Mouse (Mus musculus) layer of hippocampus, postnatal 36 days (tissue): ENCODE data around the gene Gabbr1. TPM values are rescaled to one million over a fixed set of nuclear protein-coding genes. Genes with fewer than 3 reads are reported as not detected.
A peak's percentile ranks its signal among the peaks of the same experiment; 100 is the strongest.
"Not testable (repeated sequence)": the region's sequence is repeated elsewhere in the genome, so short reads cannot be mapped to it uniquely, and the experiment has no call there.

Experiments
- DNase-seq, 2 experiments: peaks; one replicate each; pipeline ENCODE4 v3.0.0; 2022
- total RNA-seq, 2 experiments: library from RNA; stranded (reverse); gene quantifications; 2 replicates each; pipeline ENCODE4 v1.2.3; 2021

Gabbr1 gene
- total RNA-seq: 100 to 1,000 TPM; 688 to 703 TPM

GRCm38 (mm10) chr17:37045611-37046311 is at the start of gene Gabbr1:
Gabbr1 (plus strand) TSS chr17:37045966.
- peak; percentile 81 to 83 for DNase-seq

DNA sequence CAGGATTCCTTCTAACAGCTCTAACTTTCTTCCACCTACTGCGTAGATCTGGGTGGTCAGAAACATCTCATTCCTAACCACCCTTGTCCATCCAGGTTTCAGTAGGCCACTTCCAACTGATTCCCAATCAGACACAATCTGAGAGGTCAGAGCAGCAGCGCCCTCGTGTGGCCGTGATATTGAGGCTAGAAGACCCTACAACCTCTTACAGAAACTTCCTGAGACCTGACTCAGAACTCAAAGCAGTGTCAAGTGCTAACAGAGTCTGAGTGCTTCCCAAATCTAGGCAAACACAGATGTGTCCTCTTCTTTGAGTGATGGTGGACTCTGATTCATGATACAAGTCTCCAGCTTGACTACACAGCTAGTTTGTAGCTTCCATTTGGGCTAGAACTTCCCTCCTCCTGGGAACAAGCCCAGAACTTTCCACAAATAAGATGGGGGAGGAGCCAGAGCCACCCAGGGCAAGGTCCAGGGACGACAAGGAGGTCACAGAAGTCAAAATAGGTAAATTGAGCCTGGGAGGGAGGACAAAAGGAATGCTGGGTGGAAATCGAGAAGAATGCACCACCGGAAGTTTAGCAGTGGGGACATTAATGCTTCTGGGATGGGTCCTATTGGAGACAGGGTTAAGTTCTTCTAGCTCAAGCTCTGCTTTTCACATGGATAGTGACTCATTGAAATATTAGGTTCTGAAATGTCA is 48.6 kb upstream of the Gabbr1 start:
- DNase-seq: peak; percentile 66 to 72

GRCm38 (mm10) chr17:36998477-36998876 is 47.3 kb upstream of the Gabbr1 start:
- DNase-seq: no peak

- DNase-seq: no peak
These were observed 44.9 kb upstream of the Gabbr1 start, which contains the start of gene Zfp57 for GRCm38 (mm10) chr17:37000863-37001262. Zfp57 (plus strand) TSS chr17:37001163.

- peak; percentile 18 to 26 for DNase-seq
These were observed 43.1 kb upstream of the Gabbr1 start for GRCm38 (mm10) chr17:37002364-37003330.

DNA sequence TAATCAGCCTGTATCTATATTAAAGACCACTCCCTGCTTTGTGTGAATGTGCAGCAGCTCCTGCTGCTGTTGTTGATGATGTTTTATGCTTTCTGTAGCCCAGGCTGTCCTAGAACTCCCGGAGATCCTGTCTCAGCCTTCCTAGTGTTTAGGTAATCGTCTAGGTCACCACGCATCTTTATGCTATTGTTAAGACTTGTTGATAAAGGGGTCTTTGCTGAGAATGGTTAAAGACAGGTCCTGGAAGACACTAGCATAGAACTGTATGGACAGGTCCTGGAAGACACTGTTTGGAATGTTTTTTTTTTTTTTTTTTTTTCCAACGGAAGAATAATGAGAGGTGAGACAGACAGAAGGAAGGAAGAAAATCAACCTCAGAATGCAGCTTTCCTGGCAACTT is 42.4 kb upstream of the Gabbr1 start:
- no peak for DNase-seq

DNA sequence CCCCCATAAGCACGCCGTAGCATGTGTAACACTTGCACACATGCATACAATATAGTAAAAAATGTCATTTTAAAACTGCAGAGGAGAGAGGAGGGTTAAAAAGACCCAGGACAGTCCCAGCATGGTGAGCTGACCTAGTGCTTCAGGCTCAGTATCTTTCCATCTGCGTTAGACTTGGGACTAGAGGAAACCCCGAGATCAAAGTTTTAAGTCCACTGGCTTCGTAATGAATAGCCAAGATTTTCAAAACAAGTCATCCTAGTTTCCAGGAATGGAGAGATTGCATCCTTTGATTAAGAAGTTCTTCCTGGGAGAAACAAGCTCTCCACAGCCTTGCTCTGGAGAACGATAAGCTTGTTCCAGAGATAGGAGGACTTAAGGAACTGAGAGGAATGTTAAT is 37.6 kb upstream of the Gabbr1 start:
- DNase-seq: no peak

DNA sequence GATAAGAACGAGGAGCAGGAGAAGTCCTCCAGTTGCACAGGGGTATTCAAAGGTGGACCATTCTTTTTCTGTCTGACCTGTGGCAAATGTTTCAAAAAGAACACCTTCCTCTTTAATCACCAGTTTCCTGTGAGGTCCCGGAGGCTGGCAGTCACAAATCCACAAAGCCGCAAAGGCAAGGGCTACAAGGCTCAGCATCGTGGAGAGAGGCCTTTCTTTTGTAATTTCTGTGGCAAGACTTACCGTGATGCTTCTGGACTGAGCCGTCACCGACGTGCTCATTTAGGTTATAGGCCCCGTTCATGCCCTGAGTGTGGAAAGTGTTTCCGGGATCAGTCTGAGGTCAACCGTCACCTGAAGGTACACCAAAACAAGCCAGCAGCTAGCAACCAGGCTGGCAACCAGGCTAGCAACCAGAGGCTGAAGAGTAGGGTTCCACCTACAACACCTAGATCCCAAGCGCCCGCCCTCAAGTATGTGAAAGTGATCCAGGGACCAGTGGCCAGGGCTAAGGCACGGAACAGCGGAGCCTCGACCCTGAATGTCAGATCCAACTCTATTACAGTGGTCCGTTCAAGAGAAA is 36.2 kb upstream of the Gabbr1 start:
- no peak for DNase-seq

- DNase-seq: no peak
These were observed 34.0 kb upstream of the Gabbr1 start for GRCm38 (mm10) chr17:37011719-37012118.

DNA sequence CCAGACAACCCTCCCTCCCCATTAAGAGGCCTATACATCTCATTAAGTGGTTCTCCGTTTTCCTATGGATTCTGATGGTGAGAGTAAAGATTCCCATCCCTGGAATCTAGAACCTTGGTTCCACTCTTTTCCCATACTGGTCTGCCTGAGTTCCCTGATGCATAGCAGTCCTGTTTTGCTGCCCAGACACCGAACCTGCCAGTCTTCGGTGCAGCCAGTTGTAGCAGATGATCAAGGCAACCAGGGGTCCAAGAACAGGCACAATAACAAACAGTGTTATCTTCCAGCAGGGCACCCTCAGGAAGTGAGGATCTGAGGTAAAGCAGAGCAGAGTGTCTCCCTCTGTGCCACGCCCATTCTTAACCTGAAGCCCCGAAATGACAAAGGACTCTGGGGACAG is 33.6 kb upstream of the Gabbr1 start:
- DNase-seq: no peak

DNA sequence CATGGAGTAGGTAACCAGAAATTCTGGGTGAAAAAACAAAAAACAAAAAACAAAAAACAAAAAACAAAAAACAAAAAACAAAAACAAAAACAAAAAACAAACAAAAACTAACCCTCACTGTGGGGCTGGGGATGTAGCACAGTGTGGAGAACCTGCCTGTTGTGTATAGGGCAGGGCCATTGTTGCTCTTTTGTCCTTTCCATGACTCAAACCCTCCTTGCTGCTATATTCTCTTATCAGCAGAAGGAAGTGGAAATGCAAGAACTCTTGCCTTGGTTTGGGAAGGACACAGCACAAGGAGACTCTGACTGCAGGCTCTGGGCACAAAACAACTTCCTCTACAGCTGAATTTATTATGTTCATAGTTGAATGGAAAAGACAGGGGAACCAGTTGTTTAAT is 29.4 kb upstream of the Gabbr1 start:
- DNase-seq: no peak

DNA sequence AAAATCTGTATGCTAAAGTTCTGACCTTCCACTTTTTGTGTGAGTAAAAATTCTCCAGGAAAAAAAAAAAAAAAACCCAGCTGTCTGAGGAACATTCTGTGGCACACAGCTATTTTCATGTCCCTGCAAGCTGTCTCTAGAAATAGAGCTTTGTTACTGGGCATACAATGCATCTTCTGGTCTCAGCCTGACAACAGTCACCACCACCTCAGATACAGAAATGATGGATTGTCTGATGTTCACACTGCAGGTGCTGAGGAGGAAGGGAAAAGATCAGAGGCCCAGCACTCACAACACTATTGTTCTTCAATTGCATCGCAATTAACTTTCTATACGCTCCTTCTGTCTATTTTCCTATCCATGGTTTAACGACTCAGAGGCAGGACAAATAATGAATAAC is 27.4 kb upstream of the Gabbr1 start:
- DNase-seq: no peak

GRCm38 (mm10) chr17:37019242-37019641 is 26.5 kb upstream of the Gabbr1 start:
- not testable (repeated sequence) for DNase-seq

GRCm38 (mm10) chr17:37022628-37023576 is 22.9 kb upstream of the Gabbr1 start, which contains the start of gene Mog:
Mog (minus strand) TSS chr17:37023398.
- DNase-seq: peak in 1 of 2 experiments; percentile 23

DNA sequence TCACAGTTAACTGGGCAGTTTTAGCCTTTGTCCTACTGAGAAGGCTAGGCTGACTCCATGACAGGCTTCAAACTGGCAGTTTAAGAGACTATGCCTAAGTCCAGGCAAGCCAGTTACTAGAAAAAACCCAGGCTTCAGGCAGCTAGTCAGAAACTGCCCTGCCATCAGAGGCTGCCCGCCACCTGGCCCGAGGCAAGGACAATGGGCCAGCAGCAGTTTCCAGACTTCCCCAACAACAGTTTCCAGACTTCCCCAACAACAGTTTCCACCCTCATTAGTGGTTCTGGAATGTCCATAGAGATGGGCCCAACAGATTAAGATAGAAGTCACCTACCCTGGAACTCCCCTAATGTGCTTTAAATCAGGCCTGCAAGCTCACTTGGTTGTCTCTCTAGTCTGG is 19.3 kb upstream of the Gabbr1 start:
- DNase-seq: no peak

GRCm38 (mm10) chr17:37027486-37027885 is 18.3 kb upstream of the Gabbr1 start:
- no peak for DNase-seq

- no peak for DNase-seq
These were observed 17.6 kb upstream of the Gabbr1 start for GRCm38 (mm10) chr17:37028212-37028611.

DNA sequence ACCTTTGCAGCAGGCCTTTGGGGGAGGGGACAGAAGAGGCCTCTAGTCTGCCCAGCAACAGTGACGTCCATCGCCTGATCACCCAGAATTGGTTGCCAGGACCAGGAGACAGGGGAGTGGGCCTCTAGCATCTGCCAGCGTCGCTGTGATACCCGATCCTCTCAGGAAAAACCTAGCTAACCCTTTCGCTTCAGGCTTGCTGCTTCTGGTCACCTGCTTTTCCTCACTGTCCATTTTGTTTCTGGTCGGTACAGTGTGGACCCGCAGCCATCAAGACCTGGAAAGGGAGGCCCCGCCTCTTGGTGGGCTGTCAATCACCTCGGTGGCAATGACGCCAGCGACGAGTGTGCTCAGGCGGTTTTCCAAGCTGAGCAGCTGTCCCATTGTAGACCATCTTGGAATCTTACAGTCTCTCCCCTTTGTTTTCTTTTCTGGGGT is 17.1 kb upstream of the Gabbr1 start:
- peak; percentile 92 to 94 for DNase-seq

DNA sequence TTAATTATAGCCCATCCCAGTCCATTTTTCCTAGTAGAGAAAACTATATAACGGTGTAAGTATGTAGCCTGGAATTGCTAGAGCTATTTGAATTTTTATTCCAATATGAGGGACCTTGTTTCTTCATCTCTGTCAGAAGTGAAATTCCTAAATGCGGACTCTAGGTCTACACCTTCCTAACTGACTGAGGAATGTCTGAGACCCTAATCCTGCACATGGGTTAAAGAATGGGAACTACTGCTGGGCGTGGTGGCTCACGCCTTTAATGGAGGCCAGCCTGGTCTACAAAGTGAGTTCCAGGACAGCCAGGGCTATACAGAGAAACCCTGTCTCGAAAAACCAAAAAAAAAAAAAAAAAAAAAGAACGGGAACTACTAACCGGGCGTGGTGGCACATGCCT is 16.6 kb upstream of the Gabbr1 start:
- DNase-seq: no peak

DNA sequence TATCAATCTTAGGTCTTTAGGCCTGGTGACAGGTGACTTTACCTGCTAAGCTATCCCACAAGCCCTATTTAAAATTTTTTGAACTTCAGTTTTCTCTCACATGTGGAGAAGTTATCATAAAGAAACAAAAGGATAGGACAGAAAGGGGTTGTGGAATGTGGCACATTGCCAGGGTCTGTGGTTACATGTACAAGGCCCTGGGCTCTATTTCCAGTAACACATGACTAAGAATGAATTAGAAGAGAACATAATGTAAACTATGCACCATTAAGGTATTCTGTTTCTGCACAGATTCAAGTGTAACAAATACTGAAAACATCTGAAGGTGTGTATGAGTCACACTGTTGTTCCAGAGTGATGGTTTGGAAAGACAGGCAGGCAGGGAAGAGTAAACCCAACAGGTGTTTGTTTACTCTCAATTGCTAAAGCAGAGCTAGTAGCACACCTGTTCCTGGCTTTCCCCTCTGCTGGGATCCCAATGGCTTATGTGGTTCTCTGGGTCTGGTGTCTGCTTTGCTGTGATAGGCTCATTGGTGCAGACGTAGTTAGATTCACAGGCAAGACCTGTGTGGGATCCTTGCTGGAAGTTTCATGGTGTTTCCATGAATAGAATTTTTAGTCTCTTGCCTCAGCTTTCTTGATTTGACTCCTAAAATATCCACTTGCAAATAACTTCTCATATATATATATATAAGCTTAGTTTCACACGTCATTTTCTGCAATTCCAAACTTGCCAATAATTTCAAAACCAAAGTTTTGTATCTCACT is 6.5 kb upstream of the Gabbr1 start:
- DNase-seq: no peak
